Mouse (Mus musculus) left cerebral cortex, adult 11 months (tissue): ENCODE measurements around the gene Mcm8.

ENCODE experiments used
- DNase-seq: peaks from one replicate; pipeline ENCODE4 v3.0.0; 2022; ENCODE audit warnings: low spot score

Mcm8 gene

GRCm38 (mm10) chr2:132873657-132874326, 57.9 kb downstream of the Mcm8 start:
- no peak for DNase-seq

GRCm38 (mm10) chr2:132876991-132877390, 61.0 kb downstream of the Mcm8 start:
- DNase-seq: no peak

GRCm38 (mm10) chr2:132879261-132880044, 63.5 kb downstream of the Mcm8 start:
- no peak for DNase-seq

DNA sequence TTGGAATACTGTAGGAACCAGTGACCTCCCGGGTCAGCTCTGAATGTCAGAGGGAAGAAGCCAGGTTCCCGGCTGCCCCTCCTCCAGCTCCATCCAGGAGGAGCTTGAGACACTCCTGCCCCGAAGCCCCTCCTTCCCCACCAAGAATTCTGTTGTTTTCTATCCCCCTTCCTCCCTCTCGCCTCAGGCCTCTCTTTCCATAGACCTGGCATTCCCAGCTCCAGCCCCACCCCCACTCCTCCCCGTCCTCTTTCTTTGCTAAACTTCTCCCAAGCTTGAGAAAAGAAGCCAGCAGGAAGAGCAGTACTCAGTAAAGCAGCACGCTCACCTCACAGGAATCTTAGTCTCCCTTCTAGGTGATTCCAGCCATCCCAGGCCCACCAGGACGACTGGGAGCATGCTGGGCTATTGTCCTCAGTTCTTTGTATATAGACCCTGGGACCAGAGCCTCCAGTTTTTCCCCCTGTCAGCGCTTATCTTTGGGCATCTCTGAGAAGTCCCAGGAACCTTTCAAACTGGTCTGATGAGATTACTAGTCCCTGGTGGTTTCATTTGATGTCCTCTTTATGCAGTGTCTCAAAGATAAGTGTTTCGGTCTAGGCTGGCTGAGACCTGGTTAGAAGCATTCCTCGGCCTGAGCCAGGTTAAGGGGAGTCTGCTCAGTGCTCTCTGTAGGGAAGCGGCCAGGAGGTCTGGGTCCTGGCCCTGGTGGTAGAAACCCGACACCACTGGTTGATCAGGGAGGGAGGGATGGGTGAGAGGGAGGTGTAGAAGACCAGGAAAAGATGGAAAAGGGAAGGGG, 65.1 kb downstream of the Mcm8 start, which contains the start of gene Lrrn4:
Gene Lrrn4, minus strand, starts transcription at position 48 of the 802 bp plus-strand sequence.
- no peak for DNase-seq

DNA sequence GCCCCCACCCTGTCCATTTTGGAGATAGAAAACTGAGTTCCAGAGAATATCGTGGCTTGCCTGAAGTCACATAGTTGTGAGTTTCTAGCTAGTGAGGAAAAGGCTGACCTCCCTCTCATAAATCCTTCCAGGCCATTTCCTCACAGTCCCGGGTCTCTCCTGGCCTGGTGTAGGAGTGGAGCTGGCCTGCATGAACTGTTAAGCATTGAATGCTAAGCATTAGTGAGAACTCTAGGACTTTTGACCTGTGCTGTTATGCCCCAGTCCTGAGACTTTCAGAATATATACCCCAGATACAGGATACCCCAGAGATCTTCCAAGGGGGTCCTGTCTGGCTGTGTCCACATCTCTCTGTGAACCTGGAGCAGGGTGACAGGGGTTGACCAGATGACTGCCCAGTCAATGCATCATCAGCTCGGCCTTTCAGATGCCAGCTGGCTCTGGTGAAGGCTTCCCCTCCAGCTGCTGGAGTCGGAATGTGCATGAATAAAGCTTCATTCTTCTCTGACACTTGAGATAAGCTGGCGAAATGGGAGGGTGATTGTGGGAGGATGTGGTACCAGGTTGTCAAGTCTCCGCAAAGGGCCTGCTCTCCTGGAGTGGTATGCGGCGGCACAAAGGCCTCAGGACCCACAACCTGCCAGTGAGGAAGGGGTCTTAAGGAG, 68.5 kb downstream of the Mcm8 start:
- DNase-seq: no peak

DNA sequence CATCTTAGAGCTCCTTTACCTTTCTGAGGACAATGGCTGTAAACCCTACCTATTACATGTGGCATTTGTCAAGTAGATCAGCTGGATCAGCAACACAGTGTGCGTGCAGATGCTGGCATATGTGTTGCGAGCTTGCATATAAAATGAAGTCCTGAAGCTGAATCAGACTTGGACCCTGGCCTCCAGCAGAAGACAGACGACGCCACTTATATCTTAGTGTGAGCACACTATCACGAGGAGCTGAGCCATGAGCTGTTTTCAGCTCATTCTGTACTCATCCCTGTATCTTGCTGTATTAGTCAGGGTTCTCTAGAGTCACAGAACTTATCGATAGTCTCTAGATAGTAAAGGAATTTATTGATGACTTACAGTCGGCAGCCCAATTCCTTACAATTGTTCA, 69.4 kb downstream of the Mcm8 start:
- DNase-seq: no peak
